Mouse (Mus musculus): ENCODE measurements around the gene Pde6b.

Gene Pde6b

DNA sequence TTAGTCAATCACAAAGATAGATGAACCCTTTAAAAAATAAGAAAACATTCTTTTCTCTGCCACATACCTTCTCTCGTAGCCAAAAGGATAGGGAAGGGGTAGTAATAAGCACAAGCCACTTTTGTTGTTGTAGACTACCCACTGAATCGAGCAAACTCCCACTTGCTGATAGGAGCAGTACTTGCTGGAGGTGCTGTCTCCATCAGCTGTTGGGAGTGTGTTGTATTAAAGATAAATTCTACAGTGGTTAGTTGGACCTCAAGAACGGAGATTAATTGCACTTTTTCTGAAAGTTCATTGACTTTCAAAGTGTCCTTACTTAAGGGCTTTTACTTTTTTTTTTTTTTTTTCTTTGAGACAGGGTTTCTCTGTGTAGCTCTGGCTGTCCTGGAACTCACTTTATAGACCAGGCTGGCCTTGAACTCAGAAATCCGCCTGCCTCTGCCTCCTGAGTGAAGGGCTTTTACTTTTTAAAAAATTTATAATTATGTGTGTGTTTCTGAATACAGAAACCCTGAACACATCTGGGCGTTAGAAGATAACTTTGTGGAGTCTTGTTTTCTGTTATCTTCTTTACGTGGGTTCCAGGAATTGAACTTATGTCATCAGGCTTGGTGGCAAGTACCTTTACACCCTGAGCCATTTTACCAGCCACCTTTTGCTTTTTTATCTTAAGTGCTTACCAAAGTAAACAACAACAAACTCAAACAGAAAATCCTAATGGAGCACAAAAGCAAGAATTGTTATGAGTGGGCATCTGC is 77.1 kb downstream of the Pde6b start:
- DNase-seq, result no peak

DNA sequence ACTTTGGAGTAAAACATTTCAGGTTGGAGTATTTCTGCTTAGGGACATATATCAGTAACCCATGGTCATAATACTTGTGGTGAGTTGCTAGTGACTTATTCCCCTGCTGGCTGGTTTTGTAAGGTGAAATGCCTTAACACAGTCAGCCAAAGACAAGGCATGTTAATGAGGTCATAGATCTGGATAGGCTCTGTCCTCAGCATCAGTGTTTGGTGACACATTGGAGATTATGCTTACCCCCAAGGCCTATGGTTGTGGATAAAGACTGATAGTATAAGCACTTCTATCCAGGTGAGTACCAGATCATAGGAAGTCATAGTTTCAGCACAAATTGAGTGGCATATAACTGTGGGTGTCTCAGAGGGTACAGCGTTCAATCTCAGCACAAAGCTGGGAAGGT is 78.5 kb downstream of the Pde6b start:
- DNase-seq, result no peak

DNA sequence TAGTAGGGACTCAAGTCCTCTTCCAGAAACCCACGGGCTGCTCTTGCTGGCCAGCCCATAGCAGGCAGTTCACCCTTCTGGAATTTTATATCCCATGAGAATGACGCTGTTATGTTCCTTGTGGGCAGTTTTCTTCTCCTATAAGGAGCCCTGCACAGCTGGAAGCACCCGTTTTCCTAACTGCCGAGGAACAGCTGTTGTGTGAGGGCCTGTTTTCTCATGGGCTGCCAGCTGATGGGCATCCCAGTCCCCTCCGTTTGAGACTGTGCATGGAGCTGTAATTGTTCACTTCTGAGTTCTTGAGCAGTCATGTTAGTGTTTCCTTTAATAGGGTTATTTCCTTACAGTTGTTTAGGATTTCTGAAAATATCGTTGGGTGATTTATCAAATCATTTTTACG is 81.4 kb downstream of the Pde6b start:
- DNase-seq, result no peak

DNA sequence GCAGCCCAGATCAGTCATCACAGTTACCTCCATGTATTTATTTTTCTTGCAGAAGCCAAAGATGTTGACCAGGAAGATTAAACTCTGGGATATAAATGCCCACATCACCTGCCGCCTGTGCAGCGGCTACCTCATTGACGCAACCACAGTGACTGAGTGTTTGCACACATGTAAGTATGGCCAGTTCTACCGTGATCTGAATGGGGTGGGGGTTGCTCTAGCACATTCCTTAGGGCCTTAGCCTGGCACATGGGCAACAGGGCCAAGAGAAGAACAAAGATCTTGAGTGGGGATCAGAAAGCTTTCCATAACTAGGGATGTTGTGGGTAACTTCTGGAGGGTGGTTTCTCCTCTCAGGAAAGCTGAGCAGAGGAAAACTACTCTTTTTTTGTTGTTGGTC is 85.5 kb downstream of the Pde6b start:
- no peak for DNase-seq

DNA sequence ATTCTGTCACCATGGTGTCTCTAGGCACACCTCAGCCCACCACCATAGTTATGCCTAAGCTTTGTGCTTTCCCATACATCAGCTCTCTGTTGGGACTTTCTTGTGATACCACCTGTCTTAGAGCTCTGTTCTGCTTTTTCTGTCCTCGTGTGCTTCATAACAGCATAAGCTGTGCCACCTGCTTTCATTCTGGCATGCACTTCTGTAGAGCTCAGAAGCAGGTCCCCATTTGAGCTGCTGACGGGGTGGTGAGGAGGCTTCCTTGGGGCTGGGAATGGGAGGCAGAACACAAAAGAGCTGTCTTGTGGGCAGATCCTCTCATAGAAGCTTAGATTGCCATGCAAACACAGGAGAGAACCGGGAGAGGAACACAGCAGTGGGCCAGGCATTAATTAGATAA is 87.8 kb downstream of the Pde6b start:
- DNase-seq, result no peak

Measured in thymus, postnatal 36 days (tissue).